Mouse (Mus musculus): ENCODE measurements at regions not wholly inside any gene's neighbourhood (a gene's known extent, or its start where the extent isn't known, plus 50 kb on each side); places are given as distances from the start of the nearest gene placed in this dataset.
"Not testable (repeated sequence)": the region's sequence is repeated elsewhere in the genome, so short reads cannot be mapped to it uniquely, and the experiment has no call there.

GRCm38 (mm10) chr6:6496789-6497188 is 81.7 kb downstream of the Sem1 start:
- DNase-seq (ENCODE audit: low read depth, low spot score), result no peak

DNA sequence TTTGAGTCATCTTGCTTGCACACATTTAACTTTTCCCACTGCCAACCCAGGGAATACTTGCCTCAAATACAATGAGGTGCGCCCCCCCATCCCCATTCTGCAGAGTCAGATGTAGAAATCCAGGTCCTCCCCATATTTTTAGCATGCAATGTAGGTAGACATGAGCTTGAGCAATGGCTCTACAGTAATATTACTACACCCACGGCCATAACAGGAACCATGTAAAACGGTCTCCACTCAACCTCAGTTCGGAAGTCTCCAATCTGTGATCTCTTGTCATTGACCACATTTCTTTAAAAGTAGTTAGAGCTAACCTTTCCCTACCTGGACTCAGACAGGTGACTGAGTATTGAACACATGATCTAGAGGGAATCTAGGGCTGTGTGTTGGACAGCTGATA is 82.1 kb downstream of the Sem1 start:
- DNase-seq (ENCODE audit: low read depth, low spot score), result no peak

GRCm38 (mm10) chr6:6488191-6488590 is 90.3 kb downstream of the Sem1 start:
- DNase-seq (ENCODE audit: low read depth, low spot score), result no peak

- not testable (repeated sequence) for DNase-seq (ENCODE audit: low read depth, low spot score)
Measured at GRCm38 (mm10) chr6:6481596-6481995, 96.9 kb downstream of the Sem1 start.

GRCm38 (mm10) chr6:6470397-6470796 is 108.1 kb downstream of the Sem1 start:
- no peak for DNase-seq (ENCODE audit: low read depth, low spot score)

DNA sequence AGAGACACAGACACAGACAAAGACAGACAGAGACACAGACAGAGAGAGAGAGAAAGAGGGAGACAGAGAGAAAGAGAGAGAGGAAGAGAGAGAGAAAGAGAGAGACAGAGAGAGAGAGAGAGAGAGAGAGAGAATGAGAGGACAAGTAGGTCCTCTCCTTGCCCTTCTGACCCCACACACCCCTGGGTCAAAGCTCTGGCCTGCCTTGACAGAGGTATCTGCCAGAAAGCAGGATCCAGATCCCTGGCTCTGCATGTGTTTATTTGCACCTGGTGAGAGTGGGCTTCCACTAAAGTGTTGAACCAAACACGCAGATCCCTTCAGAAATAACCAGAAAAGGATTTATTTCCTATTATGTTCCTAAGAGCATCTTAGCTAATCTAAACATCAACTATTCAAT is 110.9 kb downstream of the Sem1 start:
- no peak for DNase-seq (ENCODE audit: low read depth, low spot score)

DNA sequence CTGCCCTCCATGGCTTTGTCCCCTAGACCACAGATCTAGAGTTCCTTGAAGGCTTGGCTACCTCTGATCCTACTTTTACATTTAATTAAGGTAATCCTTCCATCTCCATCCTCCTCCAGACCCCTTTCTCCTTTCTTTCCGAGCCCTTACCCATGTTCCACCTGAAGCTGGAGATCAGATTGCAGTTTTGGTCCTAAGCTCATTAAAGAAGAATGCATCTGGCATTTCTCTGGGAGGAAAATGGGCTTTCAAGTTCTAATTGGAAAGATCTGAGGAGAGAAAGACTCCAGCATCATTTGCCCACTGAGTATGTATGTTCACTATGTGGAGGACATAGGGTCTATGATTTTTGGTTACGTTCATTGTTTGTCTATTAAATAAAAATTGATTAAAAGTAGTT is 112.2 kb downstream of the Sem1 start:
- no peak for DNase-seq (ENCODE audit: low read depth, low spot score)

GRCm38 (mm10) chr6:6463807-6464470 is 114.5 kb downstream of the Sem1 start:
- DNase-seq (ENCODE audit: low read depth, low spot score), result no peak

GRCm38 (mm10) chr6:6459918-6460239 is 118.6 kb downstream of the Sem1 start:
- no peak for DNase-seq (ENCODE audit: low read depth, low spot score)

- DNase-seq (ENCODE audit: low read depth, low spot score), result no peak
Measured at GRCm38 (mm10) chr6:6459006-6459917, 119.2 kb downstream of the Sem1 start.

DNA sequence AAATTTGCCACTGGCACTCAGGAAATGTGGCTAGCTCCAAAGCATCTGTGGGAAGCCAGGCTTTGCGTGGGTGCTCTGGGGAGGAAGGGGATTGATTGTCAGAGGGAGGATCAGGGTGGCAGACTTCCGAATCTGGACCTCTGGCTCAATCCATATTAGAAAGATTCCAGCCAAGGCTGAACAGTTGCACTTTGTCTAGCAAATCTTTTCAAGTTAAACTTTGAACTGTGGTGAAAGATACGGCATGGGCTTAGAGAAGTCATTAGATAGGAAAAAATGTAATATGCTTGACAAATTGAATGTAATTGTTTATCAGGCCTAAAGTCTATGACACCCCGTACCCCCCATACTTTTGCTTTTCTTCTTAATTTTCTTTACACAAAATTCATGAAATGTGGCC is 120.7 kb downstream of the Sem1 start:
- no peak for DNase-seq (ENCODE audit: low read depth, low spot score)

- DNase-seq (ENCODE audit: low read depth, low spot score), result no peak
Measured at GRCm38 (mm10) chr6:6457001-6457400, 121.5 kb downstream of the Sem1 start.

GRCm38 (mm10) chr6:6455566-6455965 is 122.9 kb downstream of the Sem1 start:
- no peak for DNase-seq (ENCODE audit: low read depth, low spot score)

- no peak for DNase-seq (ENCODE audit: low read depth, low spot score)
Measured at GRCm38 (mm10) chr6:6454396-6454795, 124.1 kb downstream of the Sem1 start.

DNA sequence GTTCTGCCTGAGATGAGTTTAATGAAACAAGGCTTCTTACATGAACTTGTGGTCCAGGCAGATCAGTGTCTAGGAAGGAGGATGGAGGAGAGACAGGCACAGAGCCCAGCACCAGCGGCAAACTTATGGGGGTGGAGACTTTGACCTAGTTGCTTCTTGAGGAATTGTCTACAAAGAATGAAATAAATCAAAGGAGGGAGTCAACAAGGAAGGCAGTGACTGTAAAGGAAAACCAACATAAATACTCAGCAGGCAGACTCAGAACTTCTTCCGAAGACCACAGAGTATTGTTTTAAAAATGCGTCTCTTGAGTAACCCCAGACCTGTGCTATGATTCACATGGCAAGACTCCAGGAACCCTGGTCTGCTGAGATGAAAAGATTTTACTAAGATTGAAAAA is 143.6 kb downstream of the Sem1 start:
- DNase-seq (ENCODE audit: low read depth, low spot score), result no peak

- DNase-seq (ENCODE audit: low read depth, low spot score), result no peak
Measured at GRCm38 (mm10) chr6:6434261-6434802, 144.1 kb downstream of the Sem1 start.

DNA sequence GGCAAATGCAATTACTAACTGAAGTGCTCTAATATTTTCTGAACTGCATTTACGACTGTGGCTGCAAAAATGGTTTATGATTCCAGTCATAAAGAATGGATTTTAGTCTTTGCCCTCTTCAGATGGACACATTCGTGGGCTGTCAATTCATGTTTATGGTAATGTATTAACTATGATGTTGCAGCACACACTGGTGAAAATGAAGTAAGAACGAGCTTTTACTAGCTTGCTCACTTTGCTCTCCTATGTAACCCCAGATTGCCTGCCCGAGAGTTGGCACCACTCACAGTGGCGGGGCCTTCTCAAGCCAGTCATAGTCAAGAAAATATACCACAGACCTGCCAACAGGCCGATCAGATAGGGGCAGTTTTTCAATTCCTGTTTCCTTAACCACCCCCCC is 145.3 kb downstream of the Sem1 start:
- no peak for DNase-seq (ENCODE audit: low read depth, low spot score)

GRCm38 (mm10) chr6:6414654-6415610 is 163.5 kb downstream of the Sem1 start:
- no peak for DNase-seq (ENCODE audit: low read depth, low spot score)

DNA sequence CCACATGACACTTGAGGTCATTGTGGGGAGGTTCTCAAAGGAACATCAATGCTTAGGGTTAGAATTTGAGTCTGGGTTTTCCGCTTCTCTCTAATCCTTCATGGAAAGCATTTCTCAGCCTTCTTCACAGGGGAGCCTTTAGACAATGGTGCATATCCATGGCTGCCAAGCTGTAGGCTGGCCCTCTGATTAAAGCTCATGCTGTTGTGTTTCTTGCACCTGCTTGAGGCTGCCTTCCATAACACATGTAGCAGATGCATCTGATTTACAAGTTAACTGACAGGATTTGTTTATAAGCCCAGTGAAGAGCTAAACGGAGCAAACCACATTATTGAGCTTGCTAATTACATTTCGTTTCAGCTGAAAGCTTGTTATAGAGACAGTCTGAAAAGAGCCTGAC is 180.5 kb downstream of the Sem1 start:
- DNase-seq (ENCODE audit: low read depth, low spot score), result no peak

GRCm38 (mm10) chr6:6389454-6390445 is 172.8 kb upstream of the Slc25a13 start:
- no peak for DNase-seq (ENCODE audit: low read depth, low spot score)

Measured in retina, adult 2 months (tissue).